Mouse (Mus musculus): Measurements from ENCODE around the gene Card19.

DNA sequence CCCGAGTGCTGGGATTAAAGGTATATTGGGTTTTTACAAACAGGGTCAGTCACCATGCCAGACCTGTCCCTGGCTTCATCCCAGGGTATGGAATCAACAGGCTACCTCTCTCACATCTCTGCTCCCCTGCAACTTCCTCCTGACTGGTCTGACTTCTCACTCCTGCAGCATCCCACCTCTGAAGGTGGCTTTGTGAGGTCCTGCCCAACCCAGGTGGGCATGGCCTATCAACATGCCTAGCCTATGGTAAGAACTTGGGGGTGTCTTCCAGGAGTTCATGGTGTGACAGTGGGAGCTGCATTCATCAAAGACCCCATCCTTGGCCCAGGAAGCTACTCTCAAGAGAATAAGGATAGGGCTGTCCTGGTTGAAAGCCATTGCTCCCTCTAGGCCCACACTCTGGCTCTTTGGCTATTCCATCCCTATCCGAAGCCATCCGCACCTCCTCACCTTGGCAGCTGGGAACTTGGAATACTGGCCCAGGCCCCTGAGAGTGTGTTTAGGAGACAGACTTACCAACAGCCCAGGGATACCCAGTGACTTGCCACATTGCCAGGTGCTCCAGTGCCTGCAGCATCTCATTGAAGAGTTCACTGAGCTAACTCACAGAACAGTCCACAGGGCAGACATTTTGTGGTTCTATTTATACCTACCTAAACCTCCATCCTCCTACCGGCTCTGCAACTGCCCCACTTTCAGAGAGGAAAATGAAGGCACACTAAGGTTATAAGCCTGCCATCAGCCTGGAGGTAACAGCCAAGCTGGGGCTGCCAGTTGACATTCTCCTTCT lies 2.9 kb downstream of the Card19 start:
- TF ChIP-seq MYOG (IDR thresholded peaks at IDR 0.05; ENCODE audit: control insufficient read depth in 1 of 3, insufficient read depth in 1 of 3, insufficient read length in 2 of 3, low read depth in 2 of 3): no peak
- TF ChIP-seq POLR2A (IDR thresholded peaks at IDR 0.05; ENCODE audit: insufficient read length, low read depth): no peak
- no peak for TF ChIP-seq MYOD1 (IDR thresholded peaks at IDR 0.05; ENCODE audit: control insufficient read depth in 1 of 3, insufficient read length in 2 of 3, low read depth in 2 of 3)
- no peak for TF ChIP-seq CEBPB (IDR thresholded peaks at IDR 0.05; ENCODE audit: insufficient read depth, poor library complexity, severe bottlenecking)
- no peak for TF ChIP-seq USF1 (IDR thresholded peaks at IDR 0.05; ENCODE audit: low read depth)
- no peak for TF ChIP-seq TCF12 (IDR thresholded peaks at IDR 0.05; ENCODE audit: insufficient read depth, poor library complexity, severe bottlenecking)
- no peak for TF ChIP-seq TCF3 (IDR thresholded peaks at IDR 0.05; ENCODE audit: insufficient read length, low read depth)
- TF ChIP-seq MAX (IDR thresholded peaks at IDR 0.05; ENCODE audit: low read depth): no peak
- TF ChIP-seq POLR2AphosphoS2 (IDR thresholded peaks at IDR 0.05; ENCODE audit: insufficient read length, low read depth): no peak
- no peak for TF ChIP-seq E2F4 (IDR thresholded peaks at IDR 0.05; ENCODE audit: insufficient read depth)
- no peak for TF ChIP-seq SRF (IDR thresholded peaks at IDR 0.05; ENCODE audit: control insufficient read depth, insufficient read length, low read depth)
